Mouse (Mus musculus): ENCODE data around the gene Polr2b. TPM values are rescaled to one million over a fixed set of nuclear protein-coding genes. Genes with fewer than 3 reads are reported as not detected.

The Polr2b gene
- 10 to 100 TPM; 34.1 to 34.5 TPM for total RNA-seq (2021)
- polyA plus RNA-seq (2012; rRNA removed): 25.4 and 26.8 TPM in 2 replicates
- long read RNA-seq, full-length matches to known transcripts: 39 of 43 reads
- long read RNA-seq, partial matches to known transcripts: 1 of 43 reads
- long read RNA-seq, other reads (novel, unspliced or antisense): 3 of 43 reads

DNA sequence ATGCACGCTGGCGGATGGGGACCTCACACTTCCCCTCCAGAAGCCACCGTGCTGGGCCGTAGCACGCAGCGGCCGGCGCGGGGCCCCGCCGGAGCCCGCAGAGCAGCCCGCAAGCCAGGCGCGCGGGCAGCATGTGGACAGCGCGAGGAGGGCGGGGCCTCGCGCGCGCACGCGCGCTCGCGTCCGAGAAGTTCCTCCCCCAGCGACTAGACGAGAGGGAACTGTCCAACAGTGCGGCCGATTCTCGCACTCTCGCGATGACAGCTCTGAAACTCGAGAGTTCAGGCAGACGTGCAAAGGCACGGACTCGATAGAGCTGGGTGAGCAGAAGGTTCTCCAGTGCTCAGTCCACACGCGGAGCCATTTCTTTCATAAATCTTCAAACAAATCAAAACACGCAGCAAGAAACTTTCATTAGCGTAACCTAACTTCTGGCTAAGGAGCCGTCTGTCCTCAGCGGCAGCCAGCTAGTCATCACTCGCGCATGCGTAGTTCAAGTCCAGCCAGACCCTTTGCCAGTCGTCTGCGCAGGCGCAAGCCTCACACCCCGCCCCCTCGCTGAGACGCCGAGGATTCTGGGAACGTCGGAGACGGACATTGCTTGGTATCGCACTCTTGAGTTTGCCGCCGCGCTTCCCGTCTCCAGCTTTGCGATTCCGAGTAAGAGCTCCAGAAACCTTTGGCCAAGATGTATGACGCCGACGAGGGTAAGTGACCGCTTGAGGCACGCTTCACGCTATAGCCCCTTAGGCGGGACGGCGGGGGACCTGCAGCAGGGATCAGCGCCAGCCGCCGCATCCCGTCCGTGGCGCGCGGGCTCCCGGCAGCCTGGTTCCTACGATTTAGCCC lies at the start of gene Polr2b, which contains the start of gene Noa1:
Gene Polr2b (plus strand): TSS at position 224 of the 849 bp plus-strand sequence.
Gene Noa1 (minus strand): TSS at position 161 of the 849 bp plus-strand sequence.
- Histone ChIP-seq H3K4me3 (peak within 1 kb of the TSS; percentile 77), H3K9ac (ENCODE audit: low read depth, low read length) (peak within 1 kb of the TSS; percentile 82), H3K27me3 (ENCODE audit: control insufficient read depth, insufficient read depth, low read length) (no peaks in the 10 kb centered on the region), H3K4me1 (ENCODE audit: control insufficient read depth, insufficient read depth, low read length) (peaks cover 8% of the 10 kb centered on the region), H3K27ac (peak within 1 kb of the TSS; percentile 86), H3K36me3 (ENCODE audit: control insufficient read depth, insufficient read depth, low read length) (peaks cover 5% of the 10 kb centered on the region), H3K79me2 (replicated peaks; ENCODE audit: control insufficient read depth, insufficient read depth, low read length) (peaks cover 1% of the 10 kb centered on the region; the same call in 1 of the 2 replicates)
- intact Hi-C loops (cut with DNase I): no loop called here
- under 1% methylated on average over 85 of the region's 85 CpGs for WGBS
- DNase-seq: peak; percentile 99
- TF ChIP-seq POLR2A (IDR thresholded peaks at IDR 0.05; ENCODE audit: insufficient read depth, low read depth, low read length) (peak; percentile 91), CTCF (IDR thresholded peaks at IDR 0.05) (no peak)

- no peak for DNase-seq
- intact Hi-C loops (cut with DNase I): no loop called here
- Histone ChIP-seq H3K27me3 (ENCODE audit: control insufficient read depth, insufficient read depth, low read length) (no peaks in the 10 kb centered on the region; the same call in 1 of the 2 replicates), H3K9ac (ENCODE audit: low read depth, low read length) (no peak overlapping the region), H3K79me2 (replicated peaks; ENCODE audit: control insufficient read depth, insufficient read depth, low read length) (no peaks in the 10 kb centered on the region), H3K27ac (no peak overlapping the region), H3K4me1 (ENCODE audit: control insufficient read depth, insufficient read depth, low read length) (no peaks in the 10 kb centered on the region), H3K4me3 (no peak overlapping the region), H3K36me3 (ENCODE audit: control insufficient read depth, insufficient read depth, low read length) (no peaks in the 10 kb centered on the region)
- TF ChIP-seq POLR2A (IDR thresholded peaks at IDR 0.05; ENCODE audit: insufficient read depth, low read depth, low read length): no peak
- TF ChIP-seq CTCF (IDR thresholded peaks at IDR 0.05): no peak
- no peak for TF ChIP-seq EP300 (IDR thresholded peaks at IDR 0.05; ENCODE audit: insufficient read depth, low read depth, low read length)
- 76% methylated on average over 4 of the region's 4 CpGs for WGBS
These were observed 48.8 kb upstream of the Polr2b start for GRCm38 (mm10) chr5:77261137-77261536.

DNA sequence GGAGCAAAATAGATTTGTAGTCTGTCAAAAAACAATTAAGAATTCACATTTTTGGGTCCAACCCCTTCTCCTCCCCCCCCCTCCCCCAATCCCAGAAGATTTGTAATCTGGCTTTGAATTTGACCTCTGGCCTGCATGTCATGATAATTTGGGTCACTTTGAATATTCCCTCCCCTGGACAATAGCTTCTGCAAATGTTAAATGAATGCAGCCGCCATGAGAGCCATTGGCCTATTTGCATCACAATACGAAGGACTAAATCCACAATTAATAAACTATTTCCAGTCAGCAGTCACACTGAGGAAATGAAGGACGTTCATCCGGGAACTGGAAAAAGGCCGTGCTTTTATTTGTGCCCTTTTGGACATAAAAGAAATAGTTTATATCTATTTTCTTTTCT lies 47.8 kb upstream of the Polr2b start:
- H3K36me3 ChIP-seq (ENCODE audit: control insufficient read depth, insufficient read depth, low read length): no peaks in the 10 kb centered on the region
- H3K4me3 ChIP-seq: no peak overlapping the region
- no peaks in the 10 kb centered on the region for H3K79me2 ChIP-seq (replicated peaks; ENCODE audit: control insufficient read depth, insufficient read depth, low read length)
- no peak overlapping the region for H3K9ac ChIP-seq (ENCODE audit: low read depth, low read length)
- peaks cover 1% of the 10 kb centered on the region for H3K4me1 ChIP-seq (ENCODE audit: control insufficient read depth, insufficient read depth, low read length)
- 88% methylated on average over 5 of the region's 5 CpGs for WGBS
- no peak for TF ChIP-seq POLR2A (IDR thresholded peaks at IDR 0.05; ENCODE audit: insufficient read depth, low read depth, low read length)
- TF ChIP-seq CTCF (IDR thresholded peaks at IDR 0.05): no peak
- no peak for TF ChIP-seq EP300 (IDR thresholded peaks at IDR 0.05; ENCODE audit: insufficient read depth, low read depth, low read length)
- no peaks in the 10 kb centered on the region; the same call in 1 of the 2 replicates for H3K27me3 ChIP-seq (ENCODE audit: control insufficient read depth, insufficient read depth, low read length)
- no peak overlapping the region for H3K27ac ChIP-seq
- intact Hi-C loops (cut with DNase I): no loop called here
- DNase-seq: no peak

DNA sequence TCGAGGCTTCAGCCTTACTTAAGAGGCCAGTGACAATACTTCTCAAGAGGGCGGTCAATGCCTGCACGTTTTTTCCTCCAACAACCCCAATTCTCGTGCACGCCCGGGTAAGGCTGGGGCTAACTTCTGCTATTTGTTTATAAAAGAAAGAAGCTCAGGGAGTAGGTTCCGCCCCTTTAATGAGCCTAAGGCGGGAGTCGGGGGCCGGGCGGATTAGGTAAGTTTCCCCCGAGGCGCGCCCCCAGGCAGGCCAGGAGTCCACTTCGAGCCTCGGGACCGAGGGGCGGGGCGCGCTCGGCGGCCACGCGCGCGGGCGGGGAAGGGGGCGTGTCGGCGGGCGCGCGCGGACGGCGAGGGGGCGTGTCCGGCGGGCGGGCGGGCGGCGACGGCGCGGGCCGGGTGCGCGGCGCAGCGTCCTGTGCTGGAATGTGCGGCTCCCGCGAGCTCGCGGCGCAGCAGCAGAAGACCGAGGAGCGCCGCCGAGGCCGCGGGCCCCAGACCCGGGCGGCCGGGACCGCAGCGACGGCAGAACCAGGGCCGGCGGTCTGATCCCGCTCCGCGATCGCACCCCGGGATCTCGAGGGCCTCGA lies 44.8 kb upstream of the Polr2b start, which contains the start of gene Rest:
Gene Rest (plus strand): TSS at position 411 of the 590 bp plus-strand sequence.
- Histone ChIP-seq H3K4me3 (peak within 1 kb of the TSS; percentile 91), H3K27ac (peak within 1 kb of the TSS; percentile 83), H3K27me3 (ENCODE audit: control insufficient read depth, insufficient read depth, low read length) (no peaks in the 10 kb centered on the region; the same call in 1 of the 2 replicates), H3K79me2 (replicated peaks; ENCODE audit: control insufficient read depth, insufficient read depth, low read length) (peaks cover 6% of the 10 kb centered on the region), H3K4me1 (ENCODE audit: control insufficient read depth, insufficient read depth, low read length) (peaks cover 1% of the 10 kb centered on the region), H3K36me3 (ENCODE audit: control insufficient read depth, insufficient read depth, low read length) (no peaks in the 10 kb centered on the region), H3K9ac (ENCODE audit: low read depth, low read length) (peak within 1 kb of the TSS; percentile 79)
- peak; percentile 86 to 90 for DNase-seq
- intact Hi-C loops (cut with DNase I): loop anchor here (2.0 kb wide), 1 partner anchor 48 kb away; no protein-coding TSS in a partner anchor
- 3% methylated on average over 77 of the region's 78 CpGs for WGBS
- TF ChIP-seq EP300 (IDR thresholded peaks at IDR 0.05; ENCODE audit: insufficient read depth, low read depth, low read length) (no peak), POLR2A (IDR thresholded peaks at IDR 0.05; ENCODE audit: insufficient read depth, low read depth, low read length) (no peak; the same call in 1 of the 2 replicates), CTCF (IDR thresholded peaks at IDR 0.05) (no peak)

DNA sequence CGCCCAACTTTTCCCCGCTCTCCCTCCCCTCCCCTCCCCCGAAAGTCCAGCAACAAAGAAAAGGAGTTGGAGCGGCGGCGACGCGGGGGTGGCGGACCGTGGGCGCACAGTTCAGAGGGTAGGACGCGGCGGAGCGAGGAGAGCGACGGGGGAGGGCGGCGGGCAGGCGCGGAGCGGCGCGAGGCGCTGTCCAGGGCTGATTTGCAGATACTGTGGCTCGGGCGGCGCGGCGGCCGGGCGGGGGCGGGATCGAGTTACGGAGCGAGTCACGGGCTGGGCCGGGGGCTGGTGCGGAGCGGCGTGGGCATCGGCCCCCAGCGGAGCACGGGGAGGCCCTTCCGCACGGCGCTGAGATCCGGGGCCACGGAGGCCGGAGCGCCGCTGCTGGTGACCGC lies 44.3 kb upstream of the Polr2b start:
- peak in 1 of 2 experiments; percentile 82 for DNase-seq
- peaks cover 3% of the 10 kb centered on the region for H3K4me1 ChIP-seq (ENCODE audit: control insufficient read depth, insufficient read depth, low read length)
- no peaks in the 10 kb centered on the region for H3K27me3 ChIP-seq (ENCODE audit: control insufficient read depth, insufficient read depth, low read length)
- H3K27ac ChIP-seq: peak overlapping the region; percentile 83
- H3K9ac ChIP-seq (ENCODE audit: low read depth, low read length): peak overlapping the region; percentile 79
- intact Hi-C loops (cut with DNase I): loop anchor here (2.0 kb wide), 1 partner anchor 47 kb away; no protein-coding TSS in a partner anchor
- no peaks in the 10 kb centered on the region for H3K36me3 ChIP-seq (ENCODE audit: control insufficient read depth, insufficient read depth, low read length)
- H3K4me3 ChIP-seq: peak overlapping the region; percentile 91
- no peak for TF ChIP-seq CTCF (IDR thresholded peaks at IDR 0.05)
- TF ChIP-seq POLR2A (IDR thresholded peaks at IDR 0.05; ENCODE audit: insufficient read depth, low read depth, low read length): no peak
- TF ChIP-seq EP300 (IDR thresholded peaks at IDR 0.05; ENCODE audit: insufficient read depth, low read depth, low read length): no peak
- H3K79me2 ChIP-seq (replicated peaks; ENCODE audit: control insufficient read depth, insufficient read depth, low read length): peaks cover 6% of the 10 kb centered on the region
- WGBS: 2% methylated on average over 46 of the region's 53 CpGs

Data from heart, adult 2 months (tissue).